Mouse (Mus musculus) limb, embryonic 14.5 days (tissue): ENCODE results near the gene Npr2. TPM values are rescaled to one million over a fixed set of nuclear protein-coding genes. Genes with fewer than 3 reads are reported as not detected.

Source experiments
- ATAC-seq: fragments of 200-750 bp; cut with Nextera tagmentation; 2 replicates; pipeline ENCODE4 v1.8.0; 2017; ENCODE audit warnings: low read depth, moderate number of reproducible peaks, moderate TSS enrichment; ENCODE audit not compliant: low FRiP score
- DNase-seq: peaks from one replicate; pipeline ENCODE4 v3.0.0-alpha.2; 2015; ENCODE audit warnings: low spot score
- H3K27ac ChIP-seq: fragments of 300-500 bp; sonication (generic); replicated peaks from 2 replicates; pipeline ENCODE4 v1.5.1; 2014; ENCODE audit warnings: low read depth, mild to moderate bottlenecking, low read length, moderate library complexity, mixed read lengths
- H3K27me3 ChIP-seq: fragments of 300-500 bp; sonication (generic); 2 replicates; pipeline ENCODE4 v1.6.1; 2014; ENCODE audit warnings: low read length, mixed read lengths; ENCODE audit not compliant: control insufficient read depth, insufficient read depth
- H3K36me3 ChIP-seq: fragments of 300-500 bp; sonication (generic); 2 replicates; pipeline ENCODE4 v1.6.1; 2014; ENCODE audit warnings: mild to moderate bottlenecking, low read length, moderate library complexity, mixed read lengths; ENCODE audit not compliant: control insufficient read depth, insufficient read depth
- H3K4me1 ChIP-seq: fragments of 300-500 bp; sonication (generic); 2 replicates; pipeline ENCODE4 v1.6.1; 2014; ENCODE audit warnings: antibody characterized with exemption, low read length, mixed read lengths; ENCODE audit not compliant: control insufficient read depth, insufficient read depth
- H3K4me2 ChIP-seq: fragments of 300-500 bp; sonication (generic); replicated peaks from 2 replicates; pipeline ENCODE4 v1.6.1; 2014; ENCODE audit warnings: low read depth, mild to moderate bottlenecking, low read length, moderate library complexity; ENCODE audit not compliant: severe bottlenecking
- H3K4me3 ChIP-seq: fragments of 300-500 bp; sonication (generic); replicated peaks from 2 replicates; pipeline ENCODE4 v1.5.1; 2014; ENCODE audit warnings: low read length
- H3K9ac ChIP-seq: fragments of 300-500 bp; sonication (generic); 2 replicates; pipeline ENCODE4 v1.6.1; 2014; ENCODE audit warnings: mild to moderate bottlenecking, low read depth, low read length, moderate library complexity; ENCODE audit not compliant: severe bottlenecking
- H3K9me3 ChIP-seq: fragments of 300-500 bp; sonication (generic); 2 replicates; pipeline ENCODE4 v1.6.1; 2016; ENCODE audit warnings: low read length; ENCODE audit not compliant: control insufficient read depth
- POLR2A ChIP-seq: fragments of 200-500 bp; IDR thresholded peaks from 2 replicates; pipeline ENCODE4 v1.8.0; 2012; ENCODE audit warnings: inconsistent platforms, mild to moderate bottlenecking, moderate library complexity, borderline replicate concordance; ENCODE audit not compliant: insufficient read depth, insufficient read length; ENCODE audit errors: extremely low read depth
- WGBS: fragments of 180-500 bp; shearing (Covaris S2); extraction: QIAGEN DNeasy Blood & Tissue Kit; methylation state at CpG from one replicate; pipeline ENCODE4 v1.1.7; 2014; 5-methylcytosine and 5-hydroxymethylcytosine counted together
- polyA plus RNA-seq, 2 experiments: library from polyadenylated mRNA; depleted of rRNA in 1 of 2; stranded (reverse) in 1 of 2; unstranded in 1 of 2; fragments of >200 nt; fragmentation: Nextera tagmentation in 1 of 2; extraction: Ambion mirVana in 1 of 2; gene quantifications; 2 replicates each; pipeline versions ENCODE4 v1.2.1 to v1.2.3; 2012 to 2014

The Npr2 gene
- polyA plus RNA-seq, 2 experiments, result 33.3 to 121 TPM

DNA sequence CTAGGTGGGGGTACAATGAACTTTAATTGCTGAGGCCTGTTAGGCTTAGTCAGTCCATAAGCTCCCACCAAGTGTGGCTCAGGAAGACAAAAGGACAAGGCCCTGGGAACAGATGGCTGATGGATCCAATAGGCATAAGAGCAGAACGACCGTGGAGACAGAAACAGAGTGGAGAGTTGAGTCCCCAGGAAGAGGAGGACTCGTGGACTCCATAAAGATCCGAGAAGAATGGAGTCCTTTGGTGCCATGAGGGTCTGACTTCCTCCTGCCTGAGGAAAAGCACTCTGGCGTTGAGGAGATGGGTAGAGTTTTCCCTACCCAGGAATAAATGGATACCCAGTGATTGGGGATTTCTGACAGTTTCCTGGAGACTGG lies 1.1 kb upstream of the Npr2 start:
- 23% methylated on average over 5 of the region's 5 CpGs for WGBS

DNA sequence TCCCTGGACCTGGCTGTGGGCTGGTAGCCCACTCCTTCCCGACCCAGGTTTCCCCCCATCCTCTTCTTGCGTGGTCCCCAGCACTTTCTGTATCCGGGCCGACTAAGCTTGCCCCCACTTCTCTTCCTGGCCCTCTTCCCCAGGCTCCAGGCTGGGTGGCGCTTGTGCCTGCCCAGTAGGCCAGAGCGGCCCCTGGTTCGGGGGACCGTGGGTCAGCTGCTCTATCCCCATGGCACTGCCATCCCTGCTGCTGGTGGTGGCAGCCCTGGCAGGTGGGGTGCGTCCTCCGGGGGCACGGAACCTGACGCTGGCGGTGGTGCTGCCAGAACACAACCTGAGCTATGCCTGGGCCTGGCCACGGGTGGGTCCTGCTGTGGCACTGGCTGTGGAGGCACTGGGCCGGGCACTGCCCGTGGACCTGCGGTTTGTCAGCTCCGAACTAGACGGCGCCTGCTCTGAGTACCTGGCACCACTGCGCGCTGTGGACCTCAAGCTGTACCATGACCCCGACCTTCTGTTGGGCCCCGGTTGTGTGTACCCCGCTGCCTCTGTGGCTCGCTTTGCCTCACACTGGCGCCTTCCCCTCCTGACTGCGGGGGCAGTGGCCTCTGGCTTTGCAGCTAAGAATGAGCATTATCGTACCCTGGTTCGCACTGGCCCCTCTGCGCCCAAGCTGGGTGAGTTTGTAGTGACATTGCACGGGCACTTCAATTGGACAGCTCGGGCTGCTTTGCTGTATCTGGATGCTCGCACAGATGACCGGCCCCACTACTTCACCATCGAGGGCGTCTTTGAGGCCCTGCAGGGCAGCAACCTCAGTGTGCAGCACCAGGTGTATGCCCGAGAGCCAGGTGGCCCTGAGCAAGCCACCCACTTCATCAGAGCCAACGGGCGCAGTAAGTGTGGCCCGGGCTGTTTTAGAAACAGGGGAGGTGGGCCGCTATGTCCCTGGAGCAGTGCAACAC lies 503 bp downstream of the Npr2 start:
- DNase-seq (no peak), ATAC-seq (peak; percentile 3; the same call in 1 of the 2 replicates)
- Histone ChIP-seq H3K27me3 (no peaks in the 10 kb centered on the region), H3K4me3 (peak overlapping the region; percentile 68), H3K27ac (peak overlapping the region; percentile 74; the same call in 1 of the 2 replicates), H3K9ac (peak overlapping the region; percentile 97), H3K4me2 (peak overlapping the region; percentile 93), H3K4me1 (peaks cover 26% of the 10 kb centered on the region), H3K9me3 (no peaks in the 10 kb centered on the region), H3K36me3 (no peaks in the 10 kb centered on the region)
- TF ChIP-seq POLR2A, result no peak
- WGBS, result 46% methylated on average over 42 of the region's 42 CpGs

More for the DNA sequence above, 1.1 kb upstream of the Npr2 start:
- Histone ChIP-seq H3K9ac (no peak overlapping the region; the same call in 1 of the 2 replicates), H3K36me3 (no peaks in the 10 kb centered on the region), H3K9me3 (peaks cover 6% of the 10 kb centered on the region), H3K4me3 (peak overlapping the region; percentile 68; the same call in 1 of the 2 replicates), H3K27ac (peak overlapping the region; percentile 74; the same call in 1 of the 2 replicates), H3K27me3 (no peaks in the 10 kb centered on the region), H3K4me1 (peaks cover 26% of the 10 kb centered on the region), H3K4me2 (peak overlapping the region; percentile 93)
- TF ChIP-seq POLR2A, result no peak
- no peak for DNase-seq
- peak; percentile 1; the same call in 1 of the 2 replicates for ATAC-seq

DNA sequence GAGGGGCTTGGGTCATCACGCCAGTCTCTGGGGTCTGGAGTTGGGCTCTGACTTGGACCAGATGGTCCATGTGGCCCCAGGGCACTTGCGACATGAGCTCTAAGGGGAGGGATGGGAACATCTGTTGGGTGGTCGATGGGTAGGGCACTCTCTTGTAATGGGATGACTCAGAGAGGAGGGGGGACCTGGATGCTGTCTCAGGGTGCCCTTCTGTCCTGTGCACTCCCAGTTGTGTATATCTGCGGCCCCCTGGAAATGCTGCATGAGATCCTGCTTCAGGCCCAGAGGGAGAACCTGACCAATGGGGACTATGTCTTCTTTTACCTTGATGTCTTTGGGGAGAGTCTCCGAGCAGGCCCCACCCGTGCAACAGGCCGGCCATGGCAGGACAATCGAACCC lies 1.6 kb downstream of the Npr2 start:
- no peak overlapping the region for H3K27ac ChIP-seq
- H3K4me3 ChIP-seq, result peak overlapping the region; percentile 68; the same call in 1 of the 2 replicates
- H3K4me1 ChIP-seq, result peaks cover 26% of the 10 kb centered on the region
- WGBS, result 81% methylated on average over 8 of the region's 8 CpGs
- H3K9ac ChIP-seq, result peak overlapping the region; percentile 97; the same call in 1 of the 2 replicates
- no peak for TF ChIP-seq POLR2A
- DNase-seq, result no peak
- ATAC-seq, result no peak
- H3K9me3 ChIP-seq, result no peaks in the 10 kb centered on the region
- H3K4me2 ChIP-seq, result peak overlapping the region; percentile 93
- H3K27me3 ChIP-seq, result no peaks in the 10 kb centered on the region
- H3K36me3 ChIP-seq, result no peaks in the 10 kb centered on the region

DNA sequence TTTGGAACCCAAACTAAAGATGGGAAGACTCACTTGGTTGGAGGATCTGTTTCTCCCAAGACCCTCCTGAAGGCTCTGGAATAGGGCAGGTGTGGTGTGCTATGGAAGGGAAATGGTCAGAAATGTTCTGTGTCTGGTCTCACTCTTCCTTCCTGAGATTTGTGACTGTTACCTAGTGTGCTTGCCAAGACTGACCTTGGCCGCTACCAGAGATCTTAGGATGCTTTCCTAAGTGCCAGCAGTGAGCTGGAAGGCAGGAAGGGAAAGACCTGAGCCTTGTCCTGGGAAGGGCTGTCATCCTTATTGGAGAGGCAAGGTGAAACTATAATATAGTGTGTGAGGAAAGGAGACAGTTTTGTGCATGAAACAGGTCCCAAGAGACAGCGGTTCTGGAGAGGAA lies 2.0 kb downstream of the Npr2 start:
- ATAC-seq (no peak), DNase-seq (no peak)
- WGBS, result 92% methylated on average over 2 of the region's 2 CpGs
- Histone ChIP-seq H3K27ac (no peak overlapping the region), H3K4me1 (peaks cover 26% of the 10 kb centered on the region), H3K9ac (no peak overlapping the region), H3K4me2 (peak overlapping the region; percentile 93), H3K36me3 (no peaks in the 10 kb centered on the region), H3K4me3 (no peak overlapping the region), H3K9me3 (no peaks in the 10 kb centered on the region), H3K27me3 (no peaks in the 10 kb centered on the region)
- no peak for TF ChIP-seq POLR2A

DNA sequence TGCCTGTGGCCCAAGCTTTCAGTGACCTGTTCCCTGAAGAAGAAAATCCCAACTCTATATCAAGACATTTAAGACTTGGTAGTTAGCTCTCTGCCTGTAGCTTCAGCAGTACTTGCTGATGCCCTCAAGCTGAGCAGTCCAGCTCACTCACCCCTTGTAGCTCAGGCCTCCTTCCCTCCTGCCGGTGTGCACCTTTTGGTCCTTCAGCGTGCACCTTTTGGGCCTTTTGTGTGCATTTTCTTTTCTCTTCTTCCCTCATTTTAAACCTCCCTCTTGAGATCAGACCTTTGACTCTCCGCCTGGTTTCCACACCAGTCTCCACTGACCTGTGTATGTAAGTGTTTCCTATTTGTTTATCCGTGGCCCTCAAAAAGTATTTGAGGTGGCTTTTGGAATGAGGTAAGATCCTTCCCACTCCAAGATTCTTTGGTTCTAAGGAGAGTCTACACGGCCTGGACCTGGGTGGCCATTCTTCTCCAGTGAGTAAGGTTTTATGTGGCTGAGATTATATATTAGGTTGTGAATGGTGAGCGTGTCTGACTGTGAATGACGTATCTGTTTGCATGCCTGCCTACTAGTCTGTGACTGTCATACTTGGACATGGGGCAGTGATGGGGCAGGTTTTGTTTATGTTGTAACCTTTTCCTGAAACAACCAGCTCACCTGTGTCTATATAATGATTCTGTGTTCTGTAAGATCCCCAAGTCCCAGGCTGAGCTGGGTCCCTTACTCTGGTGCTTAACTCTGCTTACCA lies 3.1 kb downstream of the Npr2 start:
- no peaks in the 10 kb centered on the region for H3K36me3 ChIP-seq
- no peak overlapping the region for H3K27ac ChIP-seq
- no peak overlapping the region for H3K9ac ChIP-seq
- H3K27me3 ChIP-seq, result no peaks in the 10 kb centered on the region
- peaks cover 26% of the 10 kb centered on the region for H3K4me1 ChIP-seq
- no peak overlapping the region for H3K4me2 ChIP-seq
- no peak for TF ChIP-seq POLR2A
- H3K9me3 ChIP-seq, result no peaks in the 10 kb centered on the region
- no peak overlapping the region for H3K4me3 ChIP-seq
- DNase-seq (no peak), ATAC-seq (no peak)
- 89% methylated on average over 7 of the region's 7 CpGs for WGBS
